Mouse (Mus musculus) C2C12 (cell line): ENCODE measurements at regions not wholly inside any gene's neighbourhood (a gene's known extent, or its start where the extent isn't known, plus 50 kb on each side); places are given as distances from the start of the nearest gene placed in this dataset.

ENCODE experiments used
- CTCF ChIP-seq: IDR thresholded peaks from one replicate; pipeline ENCODE4 v1.5.1; 2011; ENCODE audit not compliant: control insufficient read depth, insufficient read depth, insufficient read length
- MAX ChIP-seq: IDR thresholded peaks from one replicate; pipeline ENCODE4 v1.6.1; 2011; ENCODE audit warnings: mild to moderate bottlenecking, control low read depth
- MYOD1 ChIP-seq: IDR thresholded peaks from one replicate; pipeline ENCODE4 v1.6.1; 2011; ENCODE audit warnings: low read depth; ENCODE audit not compliant: control insufficient read depth, insufficient read length
- MYOG ChIP-seq: IDR thresholded peaks from one replicate; pipeline ENCODE4 v1.6.1; 2011; ENCODE audit not compliant: control insufficient read depth, insufficient read length; ENCODE audit errors: extremely low read depth
- USF1 ChIP-seq: IDR thresholded peaks from one replicate; pipeline ENCODE4 v1.6.1; 2011; ENCODE audit warnings: low read depth, mild to moderate bottlenecking, control low read depth, moderate library complexity

DNA sequence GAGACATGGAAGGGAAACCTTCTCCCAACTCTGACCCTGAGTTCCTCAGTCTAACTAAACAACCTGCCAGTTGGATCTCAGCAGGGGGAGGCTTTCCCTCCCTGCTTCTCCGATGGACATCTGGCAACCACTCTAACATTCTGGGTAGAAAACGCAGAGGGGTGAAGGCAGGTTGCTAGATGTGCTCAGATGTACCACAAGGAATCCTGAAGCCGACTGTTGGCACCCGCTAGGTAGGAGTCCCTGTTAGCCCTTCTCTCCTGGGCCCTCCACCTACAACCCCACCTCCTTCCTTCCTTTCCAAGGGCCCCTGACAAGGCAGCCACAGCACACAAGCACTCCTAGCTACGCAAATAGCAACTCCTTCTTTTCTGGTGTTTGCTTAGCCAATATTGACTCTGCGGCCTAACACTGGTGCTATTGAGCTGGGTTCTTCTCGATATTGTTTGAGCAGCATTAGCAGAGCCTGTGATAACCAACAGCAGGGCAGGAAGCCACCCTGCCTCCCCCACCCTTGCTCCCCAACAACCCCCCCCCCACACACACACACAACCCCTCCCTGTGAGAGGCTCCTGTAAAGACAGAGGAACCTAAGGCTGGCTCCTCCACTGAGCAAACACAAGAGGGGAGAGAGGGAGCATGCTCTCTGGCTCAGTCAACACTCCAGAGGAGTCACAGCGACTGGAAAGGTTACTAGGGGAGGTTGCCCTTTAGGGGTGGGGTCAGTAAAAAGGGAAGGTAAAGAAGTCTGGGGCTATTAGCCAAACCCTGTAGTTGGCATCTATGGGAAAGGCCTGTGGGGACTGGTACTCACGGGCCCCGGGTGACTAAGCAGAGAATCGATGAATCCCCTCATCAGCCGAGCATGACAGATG lies 105.8 kb downstream of the Rplp1 start:
- TF ChIP-seq CTCF = no peak
- no peak for TF ChIP-seq MAX
- no peak for TF ChIP-seq USF1
- TF ChIP-seq MYOD1 = no peak
- TF ChIP-seq MYOG = no peak
